Mouse (Mus musculus) lung, postnatal 36 days (tissue): ENCODE results near the gene Mfsd1.

Experiments used
- DNase-seq: peaks from one replicate; pipeline ENCODE4 v3.0.0; 2022; ENCODE audit warnings: mixed read lengths

The Mfsd1 gene

GRCm38 (mm10) chr3:67624629-67625028 is 42.1 kb downstream of the Mfsd1 start:
- DNase-seq: no peak

- no peak for DNase-seq
These were observed 60.6 kb downstream of the Mfsd1 start for GRCm38 (mm10) chr3:67643135-67643534.

- DNase-seq: no peak
These were observed 63.3 kb downstream of the Mfsd1 start for GRCm38 (mm10) chr3:67645640-67646466.
